Mouse (Mus musculus): Measurements from ENCODE around the gene Prr22. TPM values are rescaled to one million over a fixed set of nuclear protein-coding genes. Genes with fewer than 3 reads are reported as not detected.

The Prr22 gene
- polyA plus RNA-seq (2021; fragmentation: Nextera tagmentation), result 0.14 TPM in 1 of 2 replicates, not detected in the other
- long read RNA-seq, experiment 1, result 0 reads
- long read RNA-seq, experiment 2, partial matches to known transcripts, result 0 of 2 reads
- long read RNA-seq, experiment 2, other reads (novel, unspliced or antisense), result 0 of 2 reads

GRCm38 (mm10) chr17:56769950-56770349 is at the start of gene Prr22:
Gene Prr22 (plus strand): TSS chr17:56770250.

GRCm38 (mm10) chr17:56757416-56758123 is 12.5 kb upstream of the Prr22 start, which contains the start of gene Nrtn:
Gene Nrtn (minus strand): TSS chr17:56757530.

GRCm38 (mm10) chr17:56764474-56765354 is 5.3 kb upstream of the Prr22 start, which contains the start of gene Dus3l:
Gene Dus3l (plus strand): TSS chr17:56764757.

Other genes with a start within 250 kb of the Prr22 start
- not detected in 2 replicates for gene Gm20219, start 215.9 kb upstream of the Prr22 start, polyA plus RNA-seq (2021; fragmentation: Nextera tagmentation)
- gene Safb2, start 185.7 kb upstream of the Prr22 start, polyA plus RNA-seq (2021; fragmentation: Nextera tagmentation), result 13.1 and 13.4 TPM in 2 replicates
- gene Safb, start 185.4 kb upstream of the Prr22 start, polyA plus RNA-seq (2021; fragmentation: Nextera tagmentation), result 30.7 and 35.0 TPM in 2 replicates
- 467 and 517 TPM in 2 replicates for gene 2410015M20Rik, start 160.5 kb upstream of the Prr22 start, polyA plus RNA-seq (2021; fragmentation: Nextera tagmentation)
- 1,865 and 1,904 TPM in 2 replicates for gene Rpl36, start 156.8 kb upstream of the Prr22 start, polyA plus RNA-seq (2021; fragmentation: Nextera tagmentation)
- 31.6 and 34.6 TPM in 2 replicates for gene Lonp1, start 143.4 kb upstream of the Prr22 start, polyA plus RNA-seq (2021; fragmentation: Nextera tagmentation)
- 0.30 and 0.35 TPM in 2 replicates for gene Catsperd, start 142.1 kb upstream of the Prr22 start, polyA plus RNA-seq (2021; fragmentation: Nextera tagmentation)
- gene Ranbp3, start 97.0 kb upstream of the Prr22 start, polyA plus RNA-seq (2021; fragmentation: Nextera tagmentation), result 48.4 and 49.1 TPM in 2 replicates
- 1,051 and 1,264 TPM in 2 replicates for gene Ndufa11, start 52.5 kb upstream of the Prr22 start, polyA plus RNA-seq (2021; fragmentation: Nextera tagmentation)
- 9.7 and 10.4 TPM in 2 replicates for gene Vmac, start 52.2 kb upstream of the Prr22 start, polyA plus RNA-seq (2021; fragmentation: Nextera tagmentation)
- 4.1 and 4.4 TPM in 2 replicates for gene Nrtn, start 12.7 kb upstream of the Prr22 start, polyA plus RNA-seq (2021; fragmentation: Nextera tagmentation)
- gene Dus3l, start 5.5 kb upstream of the Prr22 start, polyA plus RNA-seq (2021; fragmentation: Nextera tagmentation), result 22.2 and 22.6 TPM in 2 replicates
- 1.8 and 2.1 TPM in 2 replicates for gene Rfx2, start 60.8 kb downstream of the Prr22 start, polyA plus RNA-seq (2021; fragmentation: Nextera tagmentation)
- gene Acsbg2, start 104.2 kb downstream of the Prr22 start, polyA plus RNA-seq (2021; fragmentation: Nextera tagmentation), result not detected in 2 replicates
- 0.15 and 0.34 TPM in 2 replicates for gene 1700061G19Rik, start 105.2 kb downstream of the Prr22 start, polyA plus RNA-seq (2021; fragmentation: Nextera tagmentation)
- gene Mllt1, start 165.2 kb downstream of the Prr22 start, polyA plus RNA-seq (2021; fragmentation: Nextera tagmentation), result 7.0 and 7.7 TPM in 2 replicates
- gene Acer1, start 211.9 kb downstream of the Prr22 start, polyA plus RNA-seq (2021; fragmentation: Nextera tagmentation), result not detected in 2 replicates
- gene Clpp, start 220.1 kb downstream of the Prr22 start, polyA plus RNA-seq (2021; fragmentation: Nextera tagmentation), result 228 and 229 TPM in 2 replicates
- gene Alkbh7, start 227.1 kb downstream of the Prr22 start, polyA plus RNA-seq (2021; fragmentation: Nextera tagmentation), result 58.9 and 60.0 TPM in 2 replicates
- not detected in 2 replicates for gene Pspn, start 229.8 kb downstream of the Prr22 start, polyA plus RNA-seq (2021; fragmentation: Nextera tagmentation)
- 70.4 and 72.9 TPM in 2 replicates for gene Gtf2f1, start 241.0 kb downstream of the Prr22 start, polyA plus RNA-seq (2021; fragmentation: Nextera tagmentation)
- 0.15 TPM in 1 of 2 replicates, not detected in the other for gene Gm17949, start 241.2 kb downstream of the Prr22 start, polyA plus RNA-seq (2021; fragmentation: Nextera tagmentation)

Data from layer of hippocampus, adult 6 months (tissue).